Mouse (Mus musculus) mouse embryonic stem cell (cell line): ENCODE measurements around the gene Ears2.

Experiments
- in situ Hi-C, 2 experiments: fragments of 300-500 bp; cut with MboI; formaldehyde crosslinking; loops; 1 replicate in 1 of 2; 3 replicates in 1 of 2; pipeline ENCODE4 v1.14.3; 2019 to 2020; ENCODE audit warnings: low sequenced_read_pairs in 2 of 2, low pct_unique_long_range_greater_than_20kb in 1 of 2, mixed read lengths in 1 of 2; ENCODE audit not compliant: unreplicated experiment in 1 of 2

Gene Ears2

GRCm38 (mm10) chr7:122048191-122048590 lies 18.9 kb downstream of the Ears2 start:
- in situ Hi-C loops, result no loop called here

GRCm38 (mm10) chr7:122046813-122047212 lies 20.2 kb downstream of the Ears2 start:
- in situ Hi-C loops, result no loop called here

- in situ Hi-C loops, result no loop called here
These were observed 21.4 kb downstream of the Ears2 start for GRCm38 (mm10) chr7:122045711-122046110.

- in situ Hi-C loops, result no loop called here
These were observed 21.9 kb downstream of the Ears2 start for GRCm38 (mm10) chr7:122045181-122045634.

- in situ Hi-C loops, result no loop called here
These were observed 23.0 kb downstream of the Ears2 start for GRCm38 (mm10) chr7:122044106-122044505.

- in situ Hi-C loops, result no loop called here
These were observed 32.7 kb downstream of the Ears2 start for GRCm38 (mm10) chr7:122034348-122034747.

- in situ Hi-C loops, result no loop called here
These were observed 33.7 kb downstream of the Ears2 start for GRCm38 (mm10) chr7:122033371-122033770.

GRCm38 (mm10) chr7:122022131-122022530 lies 44.9 kb downstream of the Ears2 start:
- in situ Hi-C loops, result no loop called here

- in situ Hi-C loops, result no loop called here
These were observed 46.3 kb downstream of the Ears2 start, which contains the start of gene Gga2 for GRCm38 (mm10) chr7:122020667-122021354. Gene Gga2, minus strand, starts transcription at chr7:122021222.

- in situ Hi-C loops, result no loop called here
These were observed 46.8 kb downstream of the Ears2 start for GRCm38 (mm10) chr7:122020273-122020666.

- in situ Hi-C loops, result no loop called here
These were observed 48.1 kb downstream of the Ears2 start for GRCm38 (mm10) chr7:122018978-122019377.

- in situ Hi-C loops, result no loop called here
These were observed 48.8 kb downstream of the Ears2 start for GRCm38 (mm10) chr7:122018247-122018646.

GRCm38 (mm10) chr7:122015734-122016133 lies 51.3 kb downstream of the Ears2 start:
- in situ Hi-C loops, result no loop called here

- in situ Hi-C loops, result no loop called here
These were observed 52.0 kb downstream of the Ears2 start for GRCm38 (mm10) chr7:122015105-122015504.

GRCm38 (mm10) chr7:122012949-122013348 lies 54.1 kb downstream of the Ears2 start:
- in situ Hi-C loops, result no loop called here

- in situ Hi-C loops, result no loop called here
These were observed 54.7 kb downstream of the Ears2 start for GRCm38 (mm10) chr7:122012370-122012769.

GRCm38 (mm10) chr7:122000396-122000795 lies 66.7 kb downstream of the Ears2 start:
- in situ Hi-C loops, result no loop called here

- in situ Hi-C loops, result no loop called here
These were observed 71.1 kb downstream of the Ears2 start for GRCm38 (mm10) chr7:121995961-121996360.
